Mouse (Mus musculus) embryonic facial prominence, embryonic 14.5 days (tissue): ENCODE data around the gene Trak1. TPM values are rescaled to one million over a fixed set of nuclear protein-coding genes. Genes with fewer than 3 reads are reported as not detected.

ENCODE experiments used
- ATAC-seq: fragments of 200-750 bp; cut with Nextera tagmentation; 2 replicates; pipeline ENCODE4 v1.8.0; 2017; ENCODE audit warnings: low read depth, moderate number of reproducible peaks, moderate TSS enrichment
- DNase-seq: peaks from one replicate; pipeline ENCODE4 v3.0.0-alpha.2; 2015; ENCODE audit warnings: low spot score
- H3K27ac ChIP-seq: fragments of 300-500 bp; sonication (generic); replicated peaks from 2 replicates; pipeline ENCODE4 v1.5.1; 2014; ENCODE audit warnings: low read depth, mild to moderate bottlenecking, low read length, moderate library complexity
- H3K27me3 ChIP-seq: fragments of 300-500 bp; sonication (generic); replicated peaks from 2 replicates; pipeline ENCODE4 v1.6.1; 2014; ENCODE audit warnings: low read length; ENCODE audit not compliant: control insufficient read depth, insufficient read depth
- H3K36me3 ChIP-seq: fragments of 300-500 bp; sonication (generic); 2 replicates; pipeline ENCODE4 v1.6.1; 2014; ENCODE audit warnings: low read length, mixed read lengths; ENCODE audit not compliant: control insufficient read depth, insufficient read depth
- H3K4me1 ChIP-seq: fragments of 300-500 bp; sonication (generic); 2 replicates; pipeline ENCODE4 v1.6.1; 2014; ENCODE audit warnings: antibody characterized with exemption, low read length; ENCODE audit not compliant: control insufficient read depth, insufficient read depth
- H3K4me2 ChIP-seq: fragments of 300-500 bp; sonication (generic); 2 replicates; pipeline ENCODE4 v1.6.1; 2014; ENCODE audit warnings: low read depth, mild to moderate bottlenecking, low read length, moderate library complexity, mixed read lengths
- H3K4me3 ChIP-seq: fragments of 300-500 bp; sonication (generic); 2 replicates; pipeline ENCODE4 v1.5.1; 2014; ENCODE audit warnings: low read depth, mild to moderate bottlenecking, low read length
- H3K9ac ChIP-seq: fragments of 300-500 bp; sonication (generic); 2 replicates; pipeline ENCODE4 v1.6.1; 2014; ENCODE audit warnings: low read depth, mild to moderate bottlenecking, low read length, moderate library complexity, mixed read lengths
- H3K9me3 ChIP-seq: fragments of 300-500 bp; sonication (generic); 2 replicates; pipeline ENCODE4 v1.6.1; 2016; ENCODE audit warnings: low read length; ENCODE audit not compliant: control insufficient read depth
- WGBS: fragments of 180-500 bp; shearing (Covaris S2); extraction: QIAGEN DNeasy Blood & Tissue Kit; methylation state at CpG from one replicate; pipeline ENCODE4 v1.1.7; 2014; 5-methylcytosine and 5-hydroxymethylcytosine counted together
- polyA plus RNA-seq: library from polyadenylated mRNA; unstranded; fragments of >200 nt; fragmentation: Nextera tagmentation; extraction: Ambion mirVana; gene quantifications from 2 replicates; pipeline ENCODE4 v1.2.1, GENCODE M21; 2014

Trak1 gene
- polyA plus RNA-seq, 1 experiment from 2014 or later = 28.3 TPM

DNA sequence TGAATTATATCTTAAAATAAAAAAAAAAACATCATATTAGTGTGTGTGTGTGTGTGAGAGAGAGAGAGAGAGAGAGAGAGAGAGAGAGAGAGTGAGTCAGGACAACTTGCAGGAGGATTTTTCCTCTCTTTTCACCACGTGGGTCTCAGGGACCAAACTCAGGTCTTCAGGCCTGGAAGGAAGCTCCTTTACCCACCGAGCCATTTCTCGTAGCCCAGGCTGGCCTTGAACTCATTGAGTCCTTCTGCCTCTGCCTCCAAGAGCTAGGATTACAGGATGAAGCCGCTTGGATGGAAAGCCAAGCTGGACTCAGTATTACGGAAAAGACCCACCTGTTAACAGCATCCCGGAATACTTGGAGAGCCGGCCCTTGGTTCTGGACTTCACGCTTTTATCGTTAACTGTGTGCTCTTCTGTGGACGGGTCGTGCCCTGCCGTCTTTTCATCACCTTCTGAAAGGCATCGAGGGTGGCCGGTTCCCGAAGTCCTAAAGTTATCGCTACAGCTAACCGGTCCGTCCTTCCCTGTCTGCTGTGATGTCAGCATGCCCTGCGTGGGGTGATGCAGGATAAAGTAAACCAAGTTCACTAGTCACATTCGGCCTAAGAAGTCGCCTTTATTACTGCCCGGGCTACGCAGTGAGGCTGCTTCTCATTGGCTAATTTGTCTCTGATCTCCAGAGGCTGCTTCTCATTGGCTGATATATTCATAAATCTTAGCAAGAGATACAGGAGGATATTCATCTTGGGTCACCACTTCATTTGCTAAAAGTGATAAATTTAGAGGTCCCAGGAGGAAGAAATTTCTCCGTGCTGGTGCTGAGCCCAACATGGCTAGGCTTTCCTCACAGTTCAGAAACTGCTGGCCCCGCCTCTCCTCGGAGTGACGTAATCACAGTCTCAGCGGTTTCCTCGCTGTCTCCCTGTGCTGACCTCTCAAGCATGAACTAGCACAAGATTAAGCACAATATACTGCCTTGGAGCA is 11.7 kb upstream of the Trak1 start:
- DNase-seq = peak; percentile 74
- ATAC-seq = peak; percentile 88
- 20% methylated on average over 29 of the region's 29 CpGs for WGBS
- H3K27me3 ChIP-seq = no peaks in the 10 kb centered on the region
- peak overlapping the region; percentile 49 for H3K4me2 ChIP-seq
- H3K4me1 ChIP-seq = peaks cover 3% of the 10 kb centered on the region; the same call in 1 of the 2 replicates
- H3K9ac ChIP-seq = peak overlapping the region; percentile 66
- peaks cover 12% of the 10 kb centered on the region for H3K9me3 ChIP-seq
- no peak overlapping the region; the same call in 1 of the 2 replicates for H3K27ac ChIP-seq
- H3K36me3 ChIP-seq = no peaks in the 10 kb centered on the region
- peak overlapping the region; percentile 50 for H3K4me3 ChIP-seq

DNA sequence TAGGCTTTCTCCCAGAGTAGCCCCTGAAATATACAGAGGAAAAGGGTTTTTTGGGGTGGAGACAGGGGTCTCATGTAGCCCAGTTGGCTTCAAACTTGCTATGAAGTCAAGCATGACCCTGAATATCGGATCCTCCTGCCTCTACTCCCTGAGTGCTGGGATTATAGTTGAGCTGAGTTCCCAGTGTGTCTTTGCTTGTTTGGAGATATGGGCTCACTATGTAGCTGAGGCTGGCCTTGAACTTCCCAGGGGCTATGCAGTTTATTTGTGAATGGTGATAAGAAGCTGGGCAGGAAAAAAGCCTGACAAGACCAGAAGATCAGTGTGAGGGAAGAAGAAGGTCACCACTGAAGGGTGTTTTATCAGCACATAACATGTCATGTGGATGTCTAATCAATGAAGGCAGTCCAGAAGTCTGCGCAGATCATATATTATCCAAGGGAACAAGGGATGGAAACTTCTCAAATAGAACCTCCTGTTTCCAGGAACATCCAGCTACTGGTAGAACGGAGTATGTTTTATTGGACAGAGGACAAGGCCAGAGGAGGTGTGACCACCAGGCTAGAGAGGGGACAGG is 10.9 kb upstream of the Trak1 start:
- H3K9me3 ChIP-seq = peaks cover 12% of the 10 kb centered on the region
- no peaks in the 10 kb centered on the region for H3K36me3 ChIP-seq
- H3K27me3 ChIP-seq = no peaks in the 10 kb centered on the region
- H3K4me2 ChIP-seq = peak overlapping the region; percentile 49
- H3K9ac ChIP-seq = peak overlapping the region; percentile 66; the same call in 1 of the 2 replicates
- no peak overlapping the region; the same call in 1 of the 2 replicates for H3K27ac ChIP-seq
- DNase-seq (no peak), ATAC-seq (0 out of 2 replicates have a peak, but pooled peaks have one; percentile 15)
- H3K4me3 ChIP-seq = peak overlapping the region; percentile 50
- H3K4me1 ChIP-seq = peaks cover 3% of the 10 kb centered on the region; the same call in 1 of the 2 replicates
- WGBS = 77% methylated on average over 3 of the region's 3 CpGs

DNA sequence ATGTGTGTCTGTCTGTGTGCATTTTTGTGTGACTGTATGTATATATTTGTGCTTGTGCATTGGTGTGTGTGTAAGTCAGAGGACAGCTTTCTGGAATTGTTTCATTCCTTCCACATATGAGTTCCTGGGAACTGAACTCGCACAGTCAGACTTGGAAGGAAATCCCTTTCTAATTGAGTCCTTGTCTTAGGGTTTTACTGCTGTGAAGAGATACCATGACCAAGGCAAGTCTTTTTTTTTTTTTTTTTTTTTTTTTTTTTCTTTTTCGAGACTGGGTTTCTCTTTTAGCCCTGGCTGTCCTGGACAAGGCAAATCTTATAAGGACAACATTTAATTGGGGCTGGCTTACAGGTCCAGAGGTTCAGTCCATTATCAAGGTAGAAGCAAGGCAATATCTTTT is 6.0 kb upstream of the Trak1 start:
- no peak for ATAC-seq
- Histone ChIP-seq H3K4me2 (no peak overlapping the region), H3K36me3 (no peaks in the 10 kb centered on the region), H3K27ac (no peak overlapping the region), H3K27me3 (no peaks in the 10 kb centered on the region), H3K4me3 (no peak overlapping the region), H3K9me3 (no peaks in the 10 kb centered on the region), H3K4me1 (no peaks in the 10 kb centered on the region), H3K9ac (no peak overlapping the region)
- no peak for DNase-seq
- WGBS = 73% methylated on average over 2 of the region's 2 CpGs

DNA sequence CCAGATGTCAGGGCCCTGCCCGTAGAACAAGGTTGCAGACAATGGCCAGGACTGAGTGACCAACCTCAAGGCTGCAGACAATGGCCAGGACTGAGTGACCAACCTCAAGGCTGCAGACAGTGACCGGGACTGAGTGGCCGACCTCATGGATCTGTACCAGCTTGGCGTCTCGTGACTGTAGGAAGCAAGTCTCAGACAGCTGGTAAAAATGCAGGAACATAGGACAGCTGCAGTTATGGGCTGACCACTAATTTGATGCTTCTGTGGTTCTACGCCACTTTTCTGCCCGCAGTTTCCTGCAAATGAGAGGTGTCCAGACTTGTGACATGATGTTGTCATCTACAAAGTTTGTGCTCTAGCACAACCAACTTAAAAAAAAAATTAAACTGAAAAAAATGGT is 4.1 kb upstream of the Trak1 start:
- no peak overlapping the region for H3K9ac ChIP-seq

DNA sequence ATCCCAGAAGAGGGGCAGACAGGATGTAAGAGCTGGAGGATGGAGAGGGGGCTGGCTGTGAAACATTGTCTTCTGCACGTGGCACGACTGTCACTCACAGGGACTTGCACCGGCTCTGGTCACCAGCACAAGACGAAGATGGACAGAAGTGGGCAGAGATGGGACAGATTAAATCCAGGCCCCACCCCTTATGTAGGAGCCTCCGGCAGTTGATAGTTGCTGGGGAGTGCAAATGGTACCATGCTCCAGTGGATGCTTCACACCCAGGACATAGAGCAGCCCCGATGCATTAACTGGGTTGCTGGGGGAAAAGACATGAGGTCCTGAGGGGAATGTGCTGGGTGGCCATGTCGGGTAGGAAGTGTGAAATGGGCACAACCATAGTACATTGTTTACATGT is 2.1 kb upstream of the Trak1 start:
- H3K36me3 ChIP-seq = no peaks in the 10 kb centered on the region
- H3K27me3 ChIP-seq = no peaks in the 10 kb centered on the region
- no peak overlapping the region for H3K4me3 ChIP-seq
- DNase-seq (no peak), ATAC-seq (no peak)
- H3K4me2 ChIP-seq = no peak overlapping the region
- H3K9ac ChIP-seq = no peak overlapping the region
- no peaks in the 10 kb centered on the region for H3K9me3 ChIP-seq
- peaks cover 18% of the 10 kb centered on the region for H3K4me1 ChIP-seq
- 74% methylated on average over 7 of the region's 7 CpGs for WGBS
- no peak overlapping the region for H3K27ac ChIP-seq

More for the DNA sequence above, 4.1 kb upstream of the Trak1 start:
- Histone ChIP-seq H3K4me1 (peaks cover 1% of the 10 kb centered on the region), H3K9me3 (no peaks in the 10 kb centered on the region), H3K36me3 (no peaks in the 10 kb centered on the region), H3K27ac (no peak overlapping the region), H3K4me2 (no peak overlapping the region), H3K27me3 (no peaks in the 10 kb centered on the region), H3K4me3 (no peak overlapping the region)
- WGBS = 74% methylated on average over 7 of the region's 7 CpGs
- ATAC-seq = no peak
- DNase-seq = no peak

DNA sequence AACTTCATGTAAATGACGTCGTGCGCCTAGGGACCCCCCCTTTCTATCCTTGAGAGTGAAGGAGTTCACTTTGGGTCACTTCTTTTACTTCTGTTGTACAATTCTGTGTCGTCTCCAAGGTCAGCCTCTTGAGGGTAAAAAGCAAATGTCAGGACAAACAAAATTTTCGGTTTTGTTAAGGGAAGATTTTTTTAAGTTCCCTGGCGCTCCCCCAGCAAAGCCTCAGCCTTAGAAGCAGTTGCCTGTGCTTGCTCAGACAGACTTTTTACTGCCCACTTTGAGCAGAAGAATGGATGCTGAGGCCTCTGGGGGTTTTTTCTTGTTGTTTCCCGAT is 730 bp downstream of the Trak1 start:
- Histone ChIP-seq H3K9me3 (no peaks in the 10 kb centered on the region), H3K36me3 (no peaks in the 10 kb centered on the region), H3K4me3 (peak overlapping the region; percentile 89), H3K4me1 (peaks cover 18% of the 10 kb centered on the region), H3K27me3 (no peaks in the 10 kb centered on the region), H3K9ac (peak overlapping the region; percentile 95), H3K27ac (peak overlapping the region; percentile 68), H3K4me2 (peak overlapping the region; percentile 97)
- WGBS = 1% methylated on average over 7 of the region's 7 CpGs
- DNase-seq = no peak
- ATAC-seq = no peak

DNA sequence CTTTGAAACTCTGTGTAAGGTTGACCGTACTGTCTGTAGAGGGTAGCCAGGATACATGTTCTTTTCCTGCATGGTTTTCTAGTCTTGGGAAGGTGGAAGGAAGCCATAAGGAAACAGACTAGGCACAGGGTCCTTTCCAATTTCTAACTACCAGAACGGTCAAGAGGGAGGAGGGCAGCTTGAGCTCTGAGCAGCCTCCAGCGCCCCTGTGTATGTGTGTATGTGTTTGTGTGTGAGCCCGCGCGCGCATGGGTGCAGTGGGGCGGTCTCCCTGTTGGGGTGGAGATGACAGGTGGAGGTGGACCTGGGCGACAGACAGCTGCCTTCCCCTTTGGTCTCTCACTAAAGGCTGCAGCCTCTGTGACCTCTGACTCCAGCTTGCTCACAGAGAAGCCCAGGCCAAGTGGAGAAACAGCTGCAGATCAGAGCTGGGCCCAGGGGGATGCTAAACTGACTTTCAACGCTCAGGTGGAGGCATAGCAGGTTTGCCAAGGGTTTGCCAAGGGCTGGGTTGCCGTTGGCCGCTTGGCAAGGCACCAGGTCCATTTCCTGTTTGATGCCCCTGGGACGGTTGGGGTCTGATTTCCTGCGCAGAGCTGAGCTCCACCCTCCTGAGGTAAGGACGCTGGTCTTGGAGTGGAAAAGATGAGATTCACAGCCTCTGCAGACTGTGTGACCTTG is 1.2 kb downstream of the Trak1 start:
- no peaks in the 10 kb centered on the region for H3K9me3 ChIP-seq
- no peak for DNase-seq
- H3K36me3 ChIP-seq = no peaks in the 10 kb centered on the region
- peak overlapping the region; percentile 95 for H3K9ac ChIP-seq
- H3K4me1 ChIP-seq = peaks cover 18% of the 10 kb centered on the region
- H3K27me3 ChIP-seq = no peaks in the 10 kb centered on the region
- ATAC-seq = no peak
- peak overlapping the region; percentile 33; the same call in 1 of the 2 replicates for H3K27ac ChIP-seq
- H3K4me2 ChIP-seq = peak overlapping the region; percentile 97
- 37% methylated on average over 13 of the region's 15 CpGs for WGBS
- H3K4me3 ChIP-seq = peak overlapping the region; percentile 89

DNA sequence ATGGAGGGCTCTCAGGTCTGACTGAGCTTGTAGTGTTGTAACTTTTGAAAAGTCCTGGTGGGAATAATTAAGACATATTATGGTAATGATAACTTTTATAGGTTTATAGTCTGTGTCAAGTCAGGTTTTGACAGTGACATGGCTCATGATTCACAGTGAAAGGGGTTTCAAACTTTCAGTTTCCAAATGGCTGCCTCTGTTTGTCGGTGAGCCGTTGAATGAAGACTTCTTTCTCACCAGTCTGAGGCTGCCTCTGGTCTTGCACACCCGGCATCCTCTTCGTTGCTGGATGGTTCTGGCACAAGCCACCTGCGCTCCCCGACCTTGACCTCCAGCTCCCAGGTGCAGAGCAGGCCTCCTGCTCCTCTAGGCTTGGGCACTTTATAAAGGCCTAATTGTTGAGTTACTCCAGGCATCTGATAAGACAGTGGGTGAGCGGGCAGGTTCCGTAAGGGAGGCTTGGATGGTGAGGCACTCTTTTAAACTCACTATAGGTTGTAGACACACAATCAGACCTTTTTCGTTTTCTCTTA is 2.0 kb downstream of the Trak1 start:
- Histone ChIP-seq H3K9me3 (no peaks in the 10 kb centered on the region), H3K27me3 (no peaks in the 10 kb centered on the region), H3K36me3 (no peaks in the 10 kb centered on the region), H3K4me1 (peaks cover 18% of the 10 kb centered on the region), H3K4me3 (no peak overlapping the region), H3K27ac (no peak overlapping the region), H3K4me2 (peak overlapping the region; percentile 97), H3K9ac (no peak overlapping the region; the same call in 1 of the 2 replicates)
- no peak for ATAC-seq
- WGBS = 76% methylated on average over 9 of the region's 9 CpGs
- DNase-seq = no peak
